29 mouse cellular contexts compared by ENCODE assay signal in genomic region chr2:83795766-83796165, GRCm38 (mm10). TPM values are rescaled to one million over a fixed set of nuclear protein-coding genes. Genes with fewer than 3 reads are reported as not detected.
"Had no signal": no experiment of that assay in that cellular context is flagged by ENCODE, and none has a peak within 500 bp of the region (broad histone marks: within the 10 kb centered on the region; RNA-seq: fewer than 3 reads in every experiment).

No protein-coding gene starts in this region.

- H3K27me3 ChIP-seq: embryonic facial prominence, embryonic 12.5 days; embryonic facial prominence, embryonic 13.5 days; embryonic facial prominence, embryonic 15.5 days; forebrain, embryonic 12.5 days; forebrain, embryonic 13.5 days; forebrain, embryonic 15.5 days had no signal

- H3K4me3 ChIP-seq: embryonic facial prominence, embryonic 10.5 days; embryonic facial prominence, embryonic 12.5 days; embryonic facial prominence, embryonic 13.5 days; embryonic facial prominence, embryonic 15.5 days; erythroblast, embryonic 14.5 days; forebrain, embryonic 10.5 days; forebrain, embryonic 12.5 days; forebrain, embryonic 13.5 days; forebrain, embryonic 15.5 days; gastrocnemius, adult 2 months; heart, adult 2 months had no signal

- H3K4me2 ChIP-seq: embryonic facial prominence, embryonic 12.5 days; embryonic facial prominence, embryonic 13.5 days; embryonic facial prominence, embryonic 15.5 days; forebrain, embryonic 12.5 days; forebrain, embryonic 13.5 days; forebrain, embryonic 15.5 days had no signal

- DNase-seq: cerebellum, adult 9-10 months; cerebellum, adult 9-11 months; cerebellum, postnatal 10 days; cerebellum, postnatal 14 days; cerebellum, postnatal 25 days; cerebellum, postnatal 36 days; embryo, embryonic 11 days; forebrain, postnatal 0 days; gastrocnemius, adult 2 months; gastrocnemius, postnatal 10 days; gastrocnemius, postnatal 14 days; gastrocnemius, postnatal 25 days; gastrocnemius, postnatal 36 days; heart, adult 11 months; heart, adult 18-20 months; heart, adult 2 months had no signal

- H3K36me3 ChIP-seq: forebrain, embryonic 15.5 days had no signal

- H3K9me3 ChIP-seq: embryonic facial prominence, embryonic 10.5 days; embryonic facial prominence, embryonic 12.5 days; embryonic facial prominence, embryonic 13.5 days; embryonic facial prominence, embryonic 15.5 days; forebrain, embryonic 10.5 days; forebrain, embryonic 12.5 days; forebrain, embryonic 13.5 days; forebrain, embryonic 15.5 days had no signal

- H3K4me1 ChIP-seq: embryonic facial prominence, embryonic 10.5 days; embryonic facial prominence, embryonic 12.5 days; embryonic facial prominence, embryonic 13.5 days; embryonic facial prominence, embryonic 15.5 days had no signal

- ATAC-seq: forebrain, embryonic 13.5 days; forebrain, embryonic 14.5 days; forebrain, embryonic 15.5 days; forebrain, embryonic 16.5 days; forebrain, postnatal 0 days had no signal

- H3K27ac ChIP-seq: embryonic facial prominence, embryonic 10.5 days; embryonic facial prominence, embryonic 12.5 days; embryonic facial prominence, embryonic 13.5 days; embryonic facial prominence, embryonic 15.5 days; forebrain, embryonic 10.5 days; forebrain, embryonic 12.5 days; forebrain, embryonic 13.5 days; forebrain, embryonic 15.5 days; gastrocnemius, adult 2 months; heart, adult 2 months had no signal

- H3K9ac ChIP-seq: embryonic facial prominence, embryonic 12.5 days; embryonic facial prominence, embryonic 13.5 days; embryonic facial prominence, embryonic 15.5 days; forebrain, embryonic 12.5 days; forebrain, embryonic 13.5 days; forebrain, embryonic 15.5 days; forebrain, postnatal 0 days had no signal

RNA-seq across cellular contexts. Expression of gene Fam171b, which starts 16.7 kb away (rescaled TPM):
- total RNA-seq: common myeloid progenitor, adult 5-6 weeks; granulocyte monocyte progenitor cell, adult 5-6 weeks had no signal
- polyA plus RNA-seq: erythroblast, embryonic 14.5 days had no signal
